ENCODE assay signal across 15 mouse cellular contexts in genomic region chr15:101321126-101321525, GRCm38 (mm10). TPM values are rescaled to one million over a fixed set of nuclear protein-coding genes. Genes with fewer than 3 reads are reported as not detected.
DNase-seq lines count a peak whose midpoint lies in the region; ATAC-seq lines count a peak whose summit lies in the region.
"Had no signal": no experiment of that assay in that cellular context is flagged by ENCODE, and none has a peak within 500 bp of the region (broad histone marks: within the 10 kb centered on the region; RNA-seq: fewer than 3 reads in every experiment).

No protein-coding gene starts in this region.

- no peak overlapping the region for H3K4me2 ChIP-seq in heart, embryonic 14.5 days (ENCODE audit: low read length)
- no peak overlapping the region for H3K4me2 ChIP-seq in lung, embryonic 15.5 days
- H3K4me2 ChIP-seq in stomach, embryonic 16.5 days (ENCODE audit: low read depth, low read length): no peak overlapping the region
- H3K4me2 ChIP-seq: embryonic facial prominence, embryonic 15.5 days; hindbrain, embryonic 15.5 days; midbrain, embryonic 15.5 days; neural tube, embryonic 12.5 days had no signal

- H3K4me3 ChIP-seq in heart, embryonic 14.5 days (ENCODE audit: control insufficient read depth in 1 of 2, insufficient read depth in 1 of 2, low read depth in 1 of 2, low read length in 2 of 2): no peak overlapping the region
- H3K4me3 ChIP-seq in lung, embryonic 15.5 days: no peak overlapping the region
- no peak overlapping the region for H3K4me3 ChIP-seq in stomach, embryonic 16.5 days (replicated peaks; ENCODE audit: low read length)
- H3K4me3 ChIP-seq: embryonic facial prominence, embryonic 15.5 days; hindbrain, embryonic 15.5 days; midbrain, embryonic 15.5 days; neural tube, embryonic 12.5 days had no signal

- no peak overlapping the region for H3K9ac ChIP-seq in heart, embryonic 14.5 days (ENCODE audit: low read length)
- no peak overlapping the region for H3K9ac ChIP-seq in lung, embryonic 15.5 days
- H3K9ac ChIP-seq in stomach, embryonic 16.5 days (ENCODE audit: low read length): 0 out of 2 replicates have a peak overlapping the region, but pooled peaks have one; percentile 10
- H3K9ac ChIP-seq: embryonic facial prominence, embryonic 15.5 days; hindbrain, embryonic 15.5 days; midbrain, embryonic 15.5 days; neural tube, embryonic 12.5 days had no signal

- WGBS in heart, embryonic 14.5 days: 31% methylated on average over 5 of the region's 5 CpGs
- 23% methylated on average over 5 of the region's 5 CpGs for WGBS in lung, embryonic 15.5 days
- 27% methylated on average over 5 of the region's 5 CpGs for WGBS in stomach, embryonic 16.5 days

- H3K36me3 ChIP-seq in heart, embryonic 14.5 days (ENCODE audit: control insufficient read depth, insufficient read depth, low read length): no peaks in the 10 kb centered on the region
- no peaks in the 10 kb centered on the region for H3K36me3 ChIP-seq in lung, embryonic 15.5 days
- H3K36me3 ChIP-seq in stomach, embryonic 16.5 days (ENCODE audit: control insufficient read depth, insufficient read depth, low read length): no peaks in the 10 kb centered on the region
- H3K36me3 ChIP-seq: embryonic facial prominence, embryonic 15.5 days; G1E; hindbrain, embryonic 15.5 days; midbrain, embryonic 15.5 days; neural tube, embryonic 12.5 days had no signal

- ATAC-seq in heart, embryonic 14.5 days (ENCODE audit: insufficient number of reproducible peaks, insufficient read depth, low FRiP score, low read depth): no peak
- ATAC-seq in lung, embryonic 15.5 days (ENCODE audit: borderline replicate concordance, extremely low read depth, low FRiP score, low TSS enrichment): no peak
- 0 out of 2 replicates have a peak, but pooled peaks have one; percentile 2 for ATAC-seq in stomach, embryonic 16.5 days (ENCODE audit: insufficient read depth, low FRiP score)
- ATAC-seq: forebrain, embryonic 14.5 days; midbrain, embryonic 15.5 days had no signal

- peak overlapping the region; percentile 20 to 74; a peak in 3 of 4 replicates for H3K27ac ChIP-seq in heart, embryonic 14.5 days (replicated peaks in 1 of 2; ENCODE audit: control insufficient read depth in 1 of 2, insufficient read depth in 1 of 2, low read depth in 2 of 2, low read length in 2 of 2)
- peak overlapping the region; percentile 55; the same call in 1 of the 2 replicates for H3K27ac ChIP-seq in lung, embryonic 15.5 days
- peak overlapping the region; percentile 70 for H3K27ac ChIP-seq in stomach, embryonic 16.5 days (ENCODE audit: low read length)
- H3K27ac ChIP-seq: embryonic facial prominence, embryonic 15.5 days; hindbrain, embryonic 15.5 days; midbrain, embryonic 15.5 days; neural tube, embryonic 12.5 days had no signal

- H3K9me3 ChIP-seq in heart, embryonic 14.5 days (ENCODE audit: control insufficient read depth, low read length): no peaks in the 10 kb centered on the region
- no peaks in the 10 kb centered on the region for H3K9me3 ChIP-seq in lung, embryonic 15.5 days
- H3K9me3 ChIP-seq in stomach, embryonic 16.5 days (replicated peaks; ENCODE audit: control insufficient read depth, low read length): no peaks in the 10 kb centered on the region
- H3K9me3 ChIP-seq: embryonic facial prominence, embryonic 15.5 days; hindbrain, embryonic 15.5 days; midbrain, embryonic 15.5 days; neural tube, embryonic 12.5 days had no signal

- peaks cover 12 to 22% of the 10 kb centered on the region in 2 experiments for H3K4me1 ChIP-seq in heart, embryonic 14.5 days (ENCODE audit: control insufficient read depth in 2 of 2, insufficient read depth in 2 of 2, low read length in 2 of 2)
- peaks cover 30% of the 10 kb centered on the region for H3K4me1 ChIP-seq in lung, embryonic 15.5 days
- H3K4me1 ChIP-seq in stomach, embryonic 16.5 days (ENCODE audit: control insufficient read depth, insufficient read depth, low read length): peaks cover 22% of the 10 kb centered on the region; the same call in 1 of the 2 replicates
- H3K4me1 ChIP-seq: hindbrain, embryonic 15.5 days; midbrain, embryonic 15.5 days; neural tube, embryonic 12.5 days had no signal

- DNase-seq in adrenal gland, adult 2 months: peak; percentile 75
- no peak for DNase-seq in adrenal gland, adult 18-20 months (ENCODE audit: low spot score in 2 of 2)
- DNase-seq in heart, adult 9 months (ENCODE audit: low spot score in 2 of 2): no peak
- no peak for DNase-seq in lung, postnatal 4 days
- DNase-seq in lung, postnatal 14 days: no peak
- DNase-seq: cerebellum, postnatal 10 days had no signal

- H3K27me3 ChIP-seq in heart, embryonic 14.5 days (ENCODE audit: control insufficient read depth, insufficient read depth, low read length): no peaks in the 10 kb centered on the region
- H3K27me3 ChIP-seq in lung, embryonic 15.5 days: no peaks in the 10 kb centered on the region
- no peaks in the 10 kb centered on the region for H3K27me3 ChIP-seq in stomach, embryonic 16.5 days (ENCODE audit: control insufficient read depth, insufficient read depth, low read length)
- H3K27me3 ChIP-seq: embryonic facial prominence, embryonic 15.5 days; hindbrain, embryonic 15.5 days; midbrain, embryonic 15.5 days; neural tube, embryonic 12.5 days had no signal

RNA-seq across cellular contexts. Expression of gene 6030408B16Rik, which starts 28.1 kb away (rescaled TPM):
- total RNA-seq in adrenal gland, adult 2 months (2021): under 1 TPM; 0.40 to 0.52 TPM
- polyA plus RNA-seq in adrenal gland, adult 2 months (2012; rRNA removed): 1.4 and 2.0 TPM in 2 replicates
- total RNA-seq in adrenal gland, adult 18-20 months (2021): under 1 TPM; 0.27 to 0.54 TPM
- polyA plus RNA-seq in heart, embryonic 14.5 days (2014; fragmentation: Nextera tagmentation; extraction: Ambion mirVana): 0.85 and 1.8 TPM in 2 replicates
- 48.1 and 50.0 TPM in 2 replicates for polyA plus RNA-seq in lung, embryonic 15.5 days (2015; fragmentation: Nextera tagmentation; extraction: Ambion mirVana)
- polyA plus RNA-seq in stomach, embryonic 16.5 days (2015; fragmentation: Nextera tagmentation; extraction: Ambion mirVana): 9.4 and 9.5 TPM in 2 replicates
- total RNA-seq: G1E had no signal
- polyA plus RNA-seq: G1E; hindbrain, embryonic 15.5 days had no signal

RNA-seq across cellular contexts. Expression of gene Atg101, which starts 37.1 kb away (rescaled TPM):
- total RNA-seq in adrenal gland, adult 2 months (2021): 10 to 100 TPM; 38.6 to 58.8 TPM
- 31.9 and 35.4 TPM in 2 replicates for polyA plus RNA-seq in adrenal gland, adult 2 months (2012; rRNA removed)
- 10 to 100 TPM; 60.5 to 64.0 TPM for total RNA-seq in adrenal gland, adult 18-20 months (2021)
- polyA plus RNA-seq in heart, embryonic 14.5 days (2014; fragmentation: Nextera tagmentation; extraction: Ambion mirVana): 49.5 and 50.4 TPM in 2 replicates
- polyA plus RNA-seq in lung, embryonic 15.5 days (2015; fragmentation: Nextera tagmentation; extraction: Ambion mirVana): 74.5 and 76.8 TPM in 2 replicates
- polyA plus RNA-seq in stomach, embryonic 16.5 days (2015; fragmentation: Nextera tagmentation; extraction: Ambion mirVana): 66.9 and 67.0 TPM in 2 replicates

RNA-seq across cellular contexts. Expression of gene Krt80, which starts 48.8 kb away (rescaled TPM):
- 1 to 10 TPM; 3.6 TPM for total RNA-seq in adrenal gland, adult 2 months (2021)
- polyA plus RNA-seq in adrenal gland, adult 2 months (2012; rRNA removed): 1.9 and 2.3 TPM in 2 replicates
- total RNA-seq in adrenal gland, adult 18-20 months (2021): 1 to 10 TPM; 4.3 to 7.8 TPM
- polyA plus RNA-seq in heart, embryonic 14.5 days (2014; fragmentation: Nextera tagmentation; extraction: Ambion mirVana): 6.9 and 8.0 TPM in 2 replicates
- 1.7 and 2.0 TPM in 2 replicates for polyA plus RNA-seq in lung, embryonic 15.5 days (2015; fragmentation: Nextera tagmentation; extraction: Ambion mirVana)
- 37.4 and 64.5 TPM in 2 replicates for polyA plus RNA-seq in stomach, embryonic 16.5 days (2015; fragmentation: Nextera tagmentation; extraction: Ambion mirVana)
- polyA plus RNA-seq: forebrain, embryonic 14.5 days; G1E; neural tube, embryonic 12.5 days had no signal
